Mouse (Mus musculus): ENCODE results near the gene Terf2ip.

Gene Terf2ip

DNA sequence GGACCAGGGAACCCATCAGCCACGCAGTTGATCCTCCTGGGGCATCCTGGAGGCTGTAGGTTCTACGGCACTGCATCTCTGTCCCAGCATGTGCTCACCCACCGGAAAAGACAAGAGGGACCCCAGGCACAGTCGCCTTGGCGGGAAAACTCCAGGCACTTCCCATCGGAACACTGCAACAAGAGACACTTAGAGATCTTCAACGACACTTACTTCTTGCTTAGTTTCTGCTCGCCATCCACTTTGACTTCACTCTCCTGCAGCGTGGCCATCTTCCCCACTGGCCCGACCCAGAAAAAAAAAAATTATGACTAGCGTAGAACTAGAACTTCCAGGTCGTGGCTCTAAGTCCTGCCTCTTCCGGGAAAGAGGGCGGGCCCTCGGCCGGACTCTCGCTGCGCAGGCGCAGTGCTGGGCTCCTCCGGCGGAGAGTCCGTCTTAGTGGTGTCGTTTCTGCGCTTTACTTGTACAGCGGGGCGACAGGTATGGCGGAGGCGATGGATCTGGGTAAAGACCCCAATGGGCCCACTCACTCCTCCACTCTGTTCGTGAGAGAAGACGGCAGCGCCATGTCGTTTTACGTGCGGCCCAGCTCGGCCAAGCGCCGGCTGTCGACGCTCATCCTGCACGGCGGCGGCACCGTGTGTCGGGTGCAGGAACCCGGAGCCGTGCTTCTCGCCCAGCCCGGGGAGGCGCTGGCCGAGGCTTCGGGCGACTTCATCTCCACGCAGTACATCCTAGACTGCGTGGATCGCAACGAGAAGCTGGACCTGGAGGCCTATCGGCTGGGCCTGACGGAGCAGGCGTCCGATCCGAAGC, at the start of gene Terf2ip, which contains the start of gene Kars:
Gene Terf2ip, plus strand, starts transcription at position 402 of the 819 bp plus-strand sequence.
Gene Kars, minus strand, starts transcription at position 327 of the 819 bp plus-strand sequence.
- DNase-seq (ENCODE audit: low read depth, low spot score): peak; percentile 97

DNA sequence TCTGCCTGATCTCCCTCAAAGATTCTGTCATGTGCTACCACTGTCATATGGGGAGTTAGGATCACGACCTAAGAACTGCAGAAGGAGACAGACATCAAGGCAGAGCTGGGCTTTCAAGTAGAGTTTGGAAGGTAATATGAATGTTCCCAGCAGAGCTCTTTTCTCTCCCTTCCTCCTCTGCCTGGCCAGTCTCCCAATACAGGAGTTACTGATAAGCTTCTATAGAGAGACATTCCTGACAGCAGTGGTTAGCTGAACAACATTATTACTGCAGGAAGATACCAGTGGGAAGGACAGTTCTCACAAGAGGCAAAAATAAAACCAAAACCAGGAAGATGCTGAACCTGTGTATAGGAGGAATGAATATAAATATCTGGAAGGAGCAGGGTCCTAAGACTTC, 48.6 kb upstream of the Terf2ip start:
- DNase-seq (ENCODE audit: low read depth, low spot score): no peak

DNA sequence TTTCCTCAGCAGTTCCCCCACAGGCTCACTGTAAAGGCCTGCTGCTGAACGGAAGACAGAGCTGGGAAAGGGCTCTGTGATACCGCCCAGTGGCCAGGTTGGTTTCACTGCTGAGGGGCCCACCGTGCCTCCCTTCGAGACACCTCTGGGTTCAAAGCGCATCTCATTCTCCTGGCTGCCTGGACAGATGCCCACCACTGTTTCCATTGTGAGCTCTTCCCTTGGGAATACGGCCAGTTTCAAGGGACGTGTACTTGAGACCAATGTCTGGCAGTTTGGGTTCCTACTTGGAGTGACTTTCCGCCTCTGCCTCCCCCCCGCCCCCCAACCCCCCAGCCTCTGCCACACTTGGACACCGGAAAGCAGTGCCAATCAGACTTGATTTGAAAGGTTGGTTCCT, 48.1 kb upstream of the Terf2ip start:
- no peak for DNase-seq (ENCODE audit: low read depth, low spot score)

DNA sequence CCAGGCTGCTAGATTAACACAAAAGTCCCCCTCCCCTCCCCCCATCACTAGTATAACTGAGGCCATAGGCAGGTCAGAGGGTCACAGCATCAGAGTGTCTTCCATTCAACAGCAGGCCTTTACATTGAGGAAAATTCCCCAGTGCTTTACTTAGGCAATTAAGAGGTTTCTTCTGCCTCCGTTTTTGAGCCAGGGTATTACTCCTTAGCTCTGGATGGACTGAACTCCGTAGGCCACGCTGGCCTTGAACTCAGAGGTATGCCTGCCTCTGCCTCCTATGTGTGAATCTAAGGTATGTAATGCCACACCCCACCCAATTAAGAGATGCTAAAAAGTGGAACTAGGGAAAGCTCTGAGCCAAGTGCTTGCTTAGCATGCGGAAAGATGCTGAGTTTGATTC, 47.7 kb upstream of the Terf2ip start:
- peak; percentile 87 for DNase-seq (ENCODE audit: low read depth, low spot score)

DNA sequence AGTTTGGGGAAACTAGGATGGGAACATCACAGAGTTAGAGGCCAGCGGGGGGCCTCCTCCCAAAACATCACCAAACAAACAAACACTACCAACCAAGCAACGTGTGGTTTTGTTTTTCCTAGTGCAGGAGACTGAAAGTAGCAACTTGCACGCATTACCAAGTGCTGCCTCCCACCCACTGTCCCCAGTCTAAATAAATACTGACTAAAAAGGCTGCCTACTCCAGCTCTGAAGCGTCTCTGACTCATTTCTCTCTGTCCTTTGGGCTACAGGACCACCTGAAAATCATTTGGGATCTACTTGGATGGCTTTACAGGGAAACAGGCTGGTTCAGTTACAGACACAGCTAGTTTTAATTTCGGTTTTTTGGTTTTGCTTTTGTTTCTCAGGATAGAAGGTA, 46.8 kb upstream of the Terf2ip start:
- no peak for DNase-seq (ENCODE audit: low read depth, low spot score)

DNA sequence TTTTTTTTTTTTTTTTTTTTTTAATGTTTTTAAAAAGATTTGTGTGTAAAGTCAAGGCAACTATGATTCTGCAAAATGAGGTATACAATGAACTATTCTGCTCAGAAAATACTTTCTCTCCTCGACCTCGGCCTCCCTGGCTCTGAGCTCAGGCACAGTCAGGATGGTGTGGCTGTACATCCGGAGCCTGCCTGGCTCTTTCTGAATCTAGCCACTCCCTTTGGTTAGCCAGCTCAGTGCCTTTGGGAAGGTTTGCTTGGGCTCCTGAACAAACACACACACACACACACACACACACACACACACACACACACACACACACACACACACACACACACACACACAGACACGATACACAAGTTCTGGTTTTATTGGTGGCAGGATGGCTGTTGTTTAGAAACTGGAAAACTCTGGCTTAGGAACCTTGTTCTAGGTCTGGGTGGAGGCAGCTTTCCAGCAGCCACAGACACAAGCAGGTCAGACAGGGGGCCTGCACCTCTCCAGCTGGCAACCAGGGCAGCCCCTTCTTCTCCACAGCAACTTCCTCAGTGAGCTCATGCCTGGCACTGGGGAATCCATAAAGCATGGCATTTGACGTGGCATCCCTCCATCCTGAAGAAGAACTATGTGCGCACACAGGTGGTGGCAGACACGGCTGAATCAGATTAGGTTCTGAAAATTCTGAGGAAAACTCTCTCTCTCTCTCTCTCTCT, 46.2 kb upstream of the Terf2ip start:
- peak; percentile 73 for DNase-seq (ENCODE audit: low read depth, low spot score)

DNA sequence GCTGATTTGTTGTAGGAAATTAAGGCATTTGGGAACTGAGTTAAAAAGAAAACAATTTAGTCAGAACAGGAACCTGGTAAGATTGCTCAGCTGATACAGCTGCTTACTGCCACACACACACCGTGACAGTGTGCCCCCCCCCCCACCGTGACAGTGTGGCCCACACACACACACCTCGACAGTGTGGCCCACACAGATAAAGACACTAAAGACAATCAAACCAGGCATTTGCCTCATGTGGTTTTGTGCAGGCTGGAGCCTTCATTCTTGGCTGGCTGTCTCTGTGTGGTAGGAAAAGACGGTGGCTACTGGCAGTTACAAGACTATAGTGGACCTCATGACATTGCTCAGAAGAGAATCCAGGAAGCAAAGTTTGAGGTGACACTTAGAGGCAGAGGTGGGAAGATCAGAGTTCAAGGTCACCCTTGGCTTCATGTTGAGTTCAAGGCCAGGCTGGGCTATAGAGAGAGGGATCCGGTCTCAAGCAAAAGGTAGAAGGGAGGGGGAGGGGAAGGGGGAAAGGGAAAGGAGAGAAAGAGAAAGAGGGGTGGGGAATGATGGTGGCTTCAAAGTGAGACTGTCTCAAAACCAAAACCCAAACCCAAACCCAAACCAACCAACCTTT, 43.8 kb upstream of the Terf2ip start:
- DNase-seq (ENCODE audit: low read depth, low spot score): peak; percentile 81

DNA sequence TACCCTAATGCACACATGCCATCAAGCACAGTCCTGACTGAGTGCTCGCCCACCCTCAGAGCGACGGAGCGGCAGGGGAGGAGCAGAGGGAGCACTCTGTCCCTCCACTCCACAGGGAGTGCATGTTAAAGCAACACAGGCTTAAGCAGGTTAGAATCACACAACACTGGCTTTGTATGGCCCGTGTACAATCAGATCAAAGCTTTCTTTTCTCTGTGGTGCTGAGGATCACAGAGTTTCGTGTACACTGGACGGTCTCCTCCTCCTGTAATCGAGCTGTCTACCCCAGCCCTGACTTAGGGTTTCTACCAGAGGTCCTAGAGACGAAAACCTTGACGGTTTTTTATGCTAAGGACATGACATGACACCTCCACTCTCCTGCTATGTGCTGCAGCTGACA, 42.7 kb upstream of the Terf2ip start:
- peak; percentile 53 for DNase-seq (ENCODE audit: low read depth, low spot score)

DNA sequence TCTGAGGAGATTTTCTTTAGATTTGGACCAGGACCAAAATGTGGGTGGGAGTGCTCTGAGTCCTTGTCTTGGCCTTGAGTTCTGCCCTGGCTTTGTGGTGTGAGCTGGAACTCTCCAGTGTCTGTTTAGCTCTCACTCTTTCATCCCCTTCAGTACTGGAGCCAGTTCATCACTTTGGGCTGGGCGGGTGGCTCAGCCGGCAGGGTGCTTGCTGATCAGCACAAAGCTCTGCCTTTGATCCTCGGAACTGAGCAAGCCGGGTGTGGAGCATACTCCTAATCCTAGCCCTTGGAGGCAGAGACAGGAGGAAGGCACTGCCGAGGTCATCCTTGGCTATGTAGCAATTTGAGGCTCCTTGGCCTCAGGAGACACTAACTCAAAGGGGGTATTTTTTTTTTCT, 42.2 kb upstream of the Terf2ip start:
- DNase-seq (ENCODE audit: low read depth, low spot score): peak; percentile 85

DNA sequence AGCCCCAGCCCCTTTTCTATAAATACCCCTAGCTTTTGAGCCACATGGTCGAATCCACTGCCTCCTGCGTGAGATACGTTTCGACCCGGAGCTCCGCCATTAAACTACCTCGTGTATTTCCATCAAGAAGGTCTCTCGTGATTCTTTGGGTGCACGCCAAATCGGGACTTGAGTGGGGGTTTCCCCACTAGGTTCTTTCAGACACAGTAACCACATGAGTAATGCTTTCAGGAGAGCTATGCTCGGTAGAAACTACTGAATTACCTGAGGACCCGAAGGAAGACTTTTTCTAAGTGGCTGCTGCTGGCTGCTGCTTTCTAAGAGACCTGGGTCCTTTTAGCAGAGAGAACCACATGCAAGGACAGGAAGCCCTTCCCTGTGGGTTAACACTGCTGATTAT, 37.1 kb upstream of the Terf2ip start:
- no peak for DNase-seq (ENCODE audit: low read depth, low spot score)

DNA sequence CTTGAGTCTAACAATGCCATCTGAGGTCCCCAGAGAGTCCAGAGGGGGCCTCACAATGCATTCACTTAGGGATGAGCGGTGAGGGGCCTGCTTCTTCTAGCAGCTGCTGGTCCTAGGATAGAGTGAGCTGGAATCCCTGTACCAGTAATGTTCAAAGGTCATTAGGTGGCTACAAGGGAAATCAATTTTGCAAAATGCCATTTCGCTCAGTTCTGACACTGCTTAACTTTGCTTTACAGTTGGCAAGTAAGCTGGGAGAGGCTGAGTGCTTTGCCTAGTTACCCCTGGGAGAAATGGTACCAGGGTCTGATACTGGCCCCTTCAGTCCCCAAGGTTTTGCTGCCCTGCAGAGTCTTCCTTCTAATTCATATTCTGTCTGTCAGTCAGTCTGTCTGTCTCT, 35.5 kb upstream of the Terf2ip start:
- no peak for DNase-seq (ENCODE audit: low read depth, low spot score)

DNA sequence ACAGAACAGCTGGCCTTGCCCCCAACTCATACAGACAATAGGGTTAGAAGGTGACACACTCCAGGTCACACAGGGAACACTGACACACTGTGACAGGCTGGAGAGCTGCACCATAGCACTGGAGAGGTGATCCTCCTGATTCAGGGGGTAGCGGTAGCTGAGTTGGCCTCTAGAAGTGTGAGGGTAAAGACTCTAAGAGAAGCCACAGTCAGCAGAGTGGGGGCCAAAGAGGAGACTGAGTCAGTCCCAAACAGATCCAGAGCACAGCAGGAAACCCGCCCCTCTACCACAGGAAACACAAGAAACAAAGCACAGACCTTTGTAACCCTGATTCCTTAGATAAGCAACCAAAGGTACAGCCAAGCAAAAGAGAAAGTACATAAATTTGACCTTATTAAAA, 34.9 kb upstream of the Terf2ip start:
- DNase-seq (ENCODE audit: low read depth, low spot score): no peak

DNA sequence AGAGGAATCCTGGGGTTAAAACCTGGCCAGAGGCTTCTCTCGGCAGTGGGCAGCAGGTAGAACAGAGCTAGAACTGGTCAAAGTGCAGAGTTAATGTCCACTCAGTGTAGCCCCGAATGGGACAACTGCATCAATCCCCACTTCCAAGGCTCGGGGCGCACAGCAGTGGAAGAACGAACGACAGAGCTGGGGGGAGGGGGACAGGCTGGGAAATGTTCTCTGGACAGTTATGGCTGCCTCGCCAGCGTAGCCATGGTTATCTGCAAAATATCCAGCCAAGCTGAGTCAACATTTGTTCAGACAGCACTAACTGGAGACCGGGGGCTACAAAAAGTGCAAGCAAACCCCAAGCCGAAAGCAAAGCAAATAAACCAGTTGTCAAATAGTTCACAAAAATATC, 33.1 kb upstream of the Terf2ip start:
- no peak for DNase-seq (ENCODE audit: low read depth, low spot score)

DNA sequence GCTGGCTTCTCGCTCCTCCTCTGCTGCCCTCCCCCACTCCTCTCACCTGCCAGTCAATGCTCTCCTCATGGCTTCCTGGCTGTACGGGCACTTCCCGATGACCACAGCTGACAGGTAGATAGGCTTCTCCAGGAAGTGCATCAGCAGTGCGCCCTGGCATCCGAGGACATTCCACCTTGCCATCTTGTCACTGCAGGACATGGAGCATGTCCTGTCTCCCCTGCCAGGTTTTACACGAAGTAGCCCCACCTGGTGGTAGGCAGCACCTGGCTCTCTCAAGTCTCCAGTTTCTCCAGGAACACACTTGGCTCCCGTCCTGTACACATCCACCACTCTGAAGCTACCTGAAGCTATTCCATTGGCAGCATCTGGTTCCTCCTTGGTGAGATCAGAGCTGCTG, 29.1 kb upstream of the Terf2ip start:
- peak; percentile 78 for DNase-seq (ENCODE audit: low read depth, low spot score)

DNA sequence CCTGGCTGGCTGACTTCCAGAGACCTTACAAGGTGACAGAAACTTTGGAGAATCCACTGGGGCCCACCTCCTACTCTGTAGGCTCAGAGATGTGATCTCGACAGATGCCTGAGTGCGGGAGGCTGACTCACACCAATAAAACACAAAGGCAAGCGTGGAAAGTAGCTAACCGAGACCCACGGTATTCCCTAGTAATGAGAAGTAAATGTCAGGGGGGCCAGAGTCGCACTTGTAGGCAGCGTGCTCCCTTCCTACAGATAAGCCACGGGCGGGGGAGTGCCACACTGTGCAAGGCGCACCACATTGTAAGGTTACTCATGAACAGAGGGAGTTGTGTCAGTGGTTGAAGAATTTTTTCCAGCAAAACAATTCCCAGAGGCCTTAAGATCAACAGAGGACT, 26.7 kb upstream of the Terf2ip start:
- DNase-seq (ENCODE audit: low read depth, low spot score): no peak

DNA sequence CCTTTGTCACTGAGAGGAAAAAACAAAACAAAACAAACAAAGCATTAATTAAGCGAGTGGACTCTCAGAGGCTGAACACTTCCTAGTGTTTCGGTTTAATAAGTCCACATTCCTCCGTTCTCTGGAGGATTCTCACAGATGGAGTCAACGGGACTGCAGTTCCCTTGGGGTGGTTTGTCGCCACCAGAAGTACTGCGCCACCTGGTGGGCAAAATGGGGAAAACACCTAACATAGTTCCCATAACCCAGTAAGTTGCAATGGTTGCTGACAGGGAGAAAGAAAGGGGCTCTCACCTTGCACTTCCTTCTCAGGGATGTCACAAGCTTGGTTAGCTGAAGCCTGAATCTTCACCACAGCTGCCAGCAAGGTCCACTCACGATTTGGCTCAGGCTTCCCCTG, 21.3 kb upstream of the Terf2ip start:
- DNase-seq (ENCODE audit: low read depth, low spot score): peak; percentile 93

DNA sequence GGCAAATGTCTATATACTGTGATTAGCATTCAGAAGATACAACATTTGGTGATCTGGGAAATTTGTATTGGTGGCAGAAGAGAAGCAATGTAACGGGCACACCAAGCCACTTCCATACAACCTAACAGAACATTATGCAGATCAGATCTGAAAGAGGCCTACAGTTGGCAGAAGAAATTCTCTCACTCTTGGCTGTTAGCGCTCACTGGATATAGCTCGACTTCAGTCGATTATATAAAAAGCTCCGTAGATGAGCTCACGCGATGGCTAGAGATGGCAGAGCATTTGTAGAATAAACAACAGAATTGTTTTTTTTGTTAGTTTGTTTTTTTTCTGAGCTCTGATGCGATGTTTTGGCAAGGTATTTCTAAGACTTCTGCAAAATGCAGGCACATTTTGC, 19.9 kb upstream of the Terf2ip start:
- DNase-seq (ENCODE audit: low read depth, low spot score): no peak

DNA sequence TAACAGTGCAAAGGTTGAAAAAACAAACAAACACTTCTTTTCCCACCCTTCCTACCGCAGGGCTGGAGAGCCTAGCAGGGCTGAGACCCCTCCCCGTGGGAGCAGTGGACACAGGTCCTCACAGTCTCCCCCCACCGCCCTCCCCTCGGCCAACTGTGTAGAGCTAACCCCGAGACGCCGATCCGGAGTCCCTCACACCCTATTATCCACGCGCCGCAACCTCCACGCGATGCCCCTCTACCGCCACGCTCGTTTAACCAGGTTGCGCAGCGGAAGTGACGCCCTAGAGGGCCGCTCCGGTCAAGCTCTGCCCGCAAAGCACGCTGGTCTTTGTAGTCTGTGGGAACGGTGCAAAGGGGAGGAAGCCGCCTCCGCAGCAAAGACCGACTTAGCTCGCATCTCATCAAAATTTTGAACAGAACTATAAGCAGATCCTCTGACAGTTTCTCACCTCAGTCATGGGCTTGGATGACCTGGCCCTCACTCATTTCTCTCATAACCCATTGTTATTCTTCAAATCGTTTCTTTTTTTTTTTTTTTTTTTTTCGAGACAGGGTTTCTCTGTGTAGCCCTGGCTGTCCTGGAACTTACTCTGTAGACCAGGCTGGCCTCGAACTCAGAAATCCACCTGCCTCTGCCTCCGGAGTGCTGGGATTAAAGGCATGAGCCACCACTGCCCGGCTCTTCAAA, 19.0 kb upstream of the Terf2ip start, which contains the start of gene Adat1:
Gene Adat1, minus strand, starts transcription at position 290 of the 690 bp plus-strand sequence.
- DNase-seq (ENCODE audit: low read depth, low spot score): peak; percentile 93

DNA sequence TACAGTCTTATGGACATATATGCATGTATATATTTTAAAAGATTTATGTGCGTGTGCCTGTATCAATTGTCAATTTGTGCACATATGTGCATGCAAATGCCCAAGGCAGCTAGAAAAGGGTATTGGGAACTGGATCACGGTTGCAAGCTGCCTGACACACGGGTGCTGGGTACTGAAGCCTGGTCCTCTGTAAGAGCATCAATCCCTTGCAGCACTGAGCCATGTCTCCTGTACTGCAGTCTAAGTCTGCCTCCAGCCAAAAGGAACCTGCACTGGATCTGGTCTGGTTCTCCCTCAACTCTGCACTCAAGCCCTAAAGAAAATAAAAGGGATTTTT, 18.5 kb upstream of the Terf2ip start:
- no peak for DNase-seq (ENCODE audit: low read depth, low spot score)

DNA sequence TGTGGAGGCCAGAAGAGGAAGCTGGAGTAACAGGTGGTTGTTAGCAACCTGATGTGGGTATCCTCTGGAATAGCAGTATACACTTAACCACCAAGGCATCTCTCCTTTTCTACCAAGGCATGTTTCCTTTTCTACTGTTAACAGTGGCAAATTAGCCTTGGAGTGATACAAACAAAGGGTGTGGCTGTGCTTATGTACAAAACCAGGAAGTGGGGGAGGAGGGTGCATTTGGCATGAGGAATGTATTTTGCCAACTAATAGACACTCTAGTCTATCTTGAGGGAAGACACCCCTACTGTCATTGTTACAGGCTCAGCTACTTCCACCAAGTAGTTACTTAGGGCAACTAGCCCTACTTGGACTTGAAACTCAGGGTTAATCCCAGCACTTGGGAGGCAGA, 6.4 kb upstream of the Terf2ip start:
- no peak for DNase-seq (ENCODE audit: low read depth, low spot score)

DNA sequence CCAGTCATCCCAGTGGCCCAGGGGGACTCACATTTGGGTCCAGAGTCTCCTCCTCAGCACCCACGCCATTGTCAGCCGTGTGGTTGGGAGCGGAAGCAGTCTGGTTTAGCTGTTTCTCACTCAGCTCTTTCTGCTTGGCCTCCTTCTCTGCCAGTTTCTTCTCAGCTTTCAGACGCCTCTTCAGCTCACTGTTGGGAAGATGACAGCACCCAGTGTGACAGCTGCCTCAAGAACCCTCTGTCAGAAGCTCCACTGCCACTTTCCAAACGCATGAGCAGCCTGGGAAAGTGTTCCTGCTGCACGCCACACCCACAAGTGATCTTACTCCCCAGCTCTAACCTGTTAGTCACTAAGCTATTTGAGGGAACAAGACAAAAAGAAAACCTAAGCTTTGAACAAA, 5.6 kb upstream of the Terf2ip start:
- DNase-seq (ENCODE audit: low read depth, low spot score): no peak

DNA sequence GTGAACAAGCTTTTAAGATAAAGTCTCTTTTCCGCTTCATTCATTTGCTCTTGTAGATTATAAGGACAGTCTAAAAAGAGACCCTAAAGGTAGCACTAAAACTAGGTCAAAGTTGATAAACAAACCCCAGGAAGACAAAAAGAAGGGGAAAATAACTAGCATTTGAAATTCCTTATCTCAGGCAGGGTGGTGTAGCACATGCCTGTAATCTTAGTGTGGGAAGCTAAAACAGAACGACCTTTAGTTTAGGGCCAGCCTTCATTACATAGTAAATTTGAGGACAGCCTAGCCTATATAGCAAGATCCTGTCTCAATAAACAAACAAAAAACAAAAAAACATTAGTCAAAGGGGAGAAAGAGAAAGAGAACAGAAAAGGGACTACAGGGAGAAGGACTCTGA, 3.5 kb upstream of the Terf2ip start:
- no peak for DNase-seq (ENCODE audit: low read depth, low spot score)
